Mouse (Mus musculus): ENCODE data around the gene Flii. TPM values are rescaled to one million over a fixed set of nuclear protein-coding genes. Genes with fewer than 3 reads are reported as not detected.

Gene Flii
- polyA plus RNA-seq, 1 experiment from 2014 or later = 87.2 TPM

- no peak overlapping the region for H3K9ac ChIP-seq (ENCODE audit: low read length)
- no peak overlapping the region for H3K4me3 ChIP-seq (ENCODE audit: low read depth, low read length)
- ATAC-seq (replicated peaks; ENCODE audit: low FRiP score, low TSS enrichment, low read depth) (no peak), DNase-seq (ENCODE audit: low spot score) (no peak)
- H3K9me3 ChIP-seq (ENCODE audit: control insufficient read depth, low read length) = no peaks in the 10 kb centered on the region
- H3K36me3 ChIP-seq (ENCODE audit: control insufficient read depth, insufficient read depth, low read length) = peaks cover 23% of the 10 kb centered on the region
- no peaks in the 10 kb centered on the region for H3K27me3 ChIP-seq (replicated peaks; ENCODE audit: control insufficient read depth, insufficient read depth, low read length)
- H3K4me2 ChIP-seq (ENCODE audit: low read length) = no peak overlapping the region
- H3K27ac ChIP-seq (ENCODE audit: low read depth) = no peak overlapping the region
- 80% methylated on average over 9 of the region's 9 CpGs for WGBS
- H3K4me1 ChIP-seq (replicated peaks; ENCODE audit: control insufficient read depth, insufficient read depth, low read length) = peaks cover 12% of the 10 kb centered on the region
Measured at GRCm38 (mm10) chr11:60730169-60730568, 3.1 kb upstream of the Flii start.

GRCm38 (mm10) chr11:60729217-60729641 is 2.2 kb upstream of the Flii start:
- no peak overlapping the region for H3K9ac ChIP-seq (ENCODE audit: low read length)
- ATAC-seq (replicated peaks; ENCODE audit: low FRiP score, low TSS enrichment, low read depth) = no peak
- WGBS = 78% methylated on average over 6 of the region's 6 CpGs

GRCm38 (mm10) chr11:60728260-60728761 is 1.2 kb upstream of the Flii start, which contains the start of gene Mief2:
Mief2 (plus strand) TSS chr11:60728398.
- H3K4me3 ChIP-seq (ENCODE audit: low read depth, low read length) = peak within 1 kb of the TSS; percentile 86
- peak within 1 kb of the TSS; percentile 77 for H3K27ac ChIP-seq (ENCODE audit: low read depth)
- H3K4me2 ChIP-seq (ENCODE audit: low read length) = peak within 1 kb of the TSS; percentile 74
- ATAC-seq (replicated peaks; ENCODE audit: low FRiP score, low TSS enrichment, low read depth) (peak; percentile 91), DNase-seq (ENCODE audit: low spot score) (peak; percentile 92)
- H3K9me3 ChIP-seq (ENCODE audit: control insufficient read depth, low read length) = no peaks in the 10 kb centered on the region
- H3K27me3 ChIP-seq (replicated peaks; ENCODE audit: control insufficient read depth, insufficient read depth, low read length) = no peaks in the 10 kb centered on the region
- H3K4me1 ChIP-seq (replicated peaks; ENCODE audit: control insufficient read depth, insufficient read depth, low read length) = peaks cover 12% of the 10 kb centered on the region
- peak within 1 kb of the TSS; percentile 80 for H3K9ac ChIP-seq (ENCODE audit: low read length)
- WGBS = under 1% methylated on average over 44 of the region's 44 CpGs
- peaks cover 40% of the 10 kb centered on the region for H3K36me3 ChIP-seq (ENCODE audit: control insufficient read depth, insufficient read depth, low read length)

More at GRCm38 (mm10) chr11:60729217-60729641, 2.2 kb upstream of the Flii start:
- H3K9me3 ChIP-seq (ENCODE audit: control insufficient read depth, low read length) = no peaks in the 10 kb centered on the region
- DNase-seq (ENCODE audit: low spot score) = no peak
- peak overlapping the region; percentile 74; the same call in 1 of the 2 replicates for H3K4me2 ChIP-seq (ENCODE audit: low read length)
- peaks cover 12% of the 10 kb centered on the region for H3K4me1 ChIP-seq (replicated peaks; ENCODE audit: control insufficient read depth, insufficient read depth, low read length)
- H3K27ac ChIP-seq (ENCODE audit: low read depth) = no peak overlapping the region
- H3K27me3 ChIP-seq (replicated peaks; ENCODE audit: control insufficient read depth, insufficient read depth, low read length) = no peaks in the 10 kb centered on the region
- peaks cover 31% of the 10 kb centered on the region for H3K36me3 ChIP-seq (ENCODE audit: control insufficient read depth, insufficient read depth, low read length)
- H3K4me3 ChIP-seq (ENCODE audit: low read depth, low read length) = no peak overlapping the region

GRCm38 (mm10) chr11:60727392-60728140 is 503 bp upstream of the Flii start:
- WGBS = 4% methylated on average over 12 of the region's 12 CpGs
- Histone ChIP-seq H3K36me3 (ENCODE audit: control insufficient read depth, insufficient read depth, low read length) (peaks cover 42% of the 10 kb centered on the region), H3K4me3 (ENCODE audit: low read depth, low read length) (peak overlapping the region; percentile 86), H3K4me2 (ENCODE audit: low read length) (peak overlapping the region; percentile 74), H3K9me3 (ENCODE audit: control insufficient read depth, low read length) (no peaks in the 10 kb centered on the region), H3K27ac (ENCODE audit: low read depth) (peak overlapping the region; percentile 77), H3K4me1 (replicated peaks; ENCODE audit: control insufficient read depth, insufficient read depth, low read length) (peaks cover 12% of the 10 kb centered on the region), H3K27me3 (replicated peaks; ENCODE audit: control insufficient read depth, insufficient read depth, low read length) (no peaks in the 10 kb centered on the region), H3K9ac (ENCODE audit: low read length) (peak overlapping the region; percentile 80)
- peak; percentile 64 for DNase-seq (ENCODE audit: low spot score)
- ATAC-seq (replicated peaks; ENCODE audit: low FRiP score, low TSS enrichment, low read depth) = peak; percentile 3; the same call in 1 of the 2 replicates

GRCm38 (mm10) chr11:60719263-60719662 is 7.8 kb downstream of the Flii start:
- no peaks in the 10 kb centered on the region for H3K27me3 ChIP-seq (replicated peaks; ENCODE audit: control insufficient read depth, insufficient read depth, low read length)

DNA sequence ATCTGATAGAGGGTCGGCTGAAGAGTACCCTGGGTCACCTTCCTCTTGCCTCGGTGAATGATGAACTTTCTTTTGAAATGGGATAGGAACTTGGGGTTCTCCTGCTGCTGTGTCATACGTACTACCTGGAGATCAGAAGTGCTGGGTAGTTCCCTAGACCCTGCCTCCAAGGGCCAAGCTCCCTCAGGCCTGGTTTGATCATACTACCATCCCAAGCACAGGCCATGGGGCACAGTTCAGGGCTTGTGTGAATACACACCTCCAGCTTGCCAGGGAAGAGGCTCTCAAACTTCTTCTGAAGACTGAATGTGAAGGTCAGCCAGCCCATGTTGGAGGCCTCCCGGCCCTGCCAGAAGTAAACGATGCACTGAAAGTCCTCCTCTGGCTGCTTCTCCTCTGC is 11.2 kb downstream of the Flii start:
- Histone ChIP-seq H3K36me3 (ENCODE audit: control insufficient read depth, insufficient read depth, low read length) (peaks cover 98% of the 10 kb centered on the region), H3K4me2 (ENCODE audit: low read length) (no peak overlapping the region), H3K4me1 (replicated peaks; ENCODE audit: control insufficient read depth, insufficient read depth, low read length) (no peaks in the 10 kb centered on the region), H3K4me3 (ENCODE audit: low read depth, low read length) (no peak overlapping the region), H3K27me3 (replicated peaks; ENCODE audit: control insufficient read depth, insufficient read depth, low read length) (no peaks in the 10 kb centered on the region), H3K9ac (ENCODE audit: low read length) (no peak overlapping the region), H3K9me3 (ENCODE audit: control insufficient read depth, low read length) (no peaks in the 10 kb centered on the region), H3K27ac (ENCODE audit: low read depth) (no peak overlapping the region)
- WGBS = 89% methylated on average over 5 of the region's 5 CpGs
- DNase-seq (ENCODE audit: low spot score) (no peak), ATAC-seq (replicated peaks; ENCODE audit: low FRiP score, low TSS enrichment, low read depth) (no peak)

More at GRCm38 (mm10) chr11:60719263-60719662, 7.8 kb downstream of the Flii start:
- Histone ChIP-seq H3K36me3 (ENCODE audit: control insufficient read depth, insufficient read depth, low read length) (peaks cover 98% of the 10 kb centered on the region), H3K4me2 (ENCODE audit: low read length) (no peak overlapping the region), H3K4me1 (replicated peaks; ENCODE audit: control insufficient read depth, insufficient read depth, low read length) (no peaks in the 10 kb centered on the region), H3K27ac (ENCODE audit: low read depth) (no peak overlapping the region), H3K4me3 (ENCODE audit: low read depth, low read length) (no peak overlapping the region), H3K9me3 (ENCODE audit: control insufficient read depth, low read length) (no peaks in the 10 kb centered on the region), H3K9ac (ENCODE audit: low read length) (no peak overlapping the region)
- DNase-seq (ENCODE audit: low spot score) (no peak), ATAC-seq (replicated peaks; ENCODE audit: low FRiP score, low TSS enrichment, low read depth) (no peak)
- 54% methylated on average over 5 of the region's 5 CpGs for WGBS

- Histone ChIP-seq H3K4me1 (replicated peaks; ENCODE audit: control insufficient read depth, insufficient read depth, low read length) (no peaks in the 10 kb centered on the region), H3K4me3 (ENCODE audit: low read depth, low read length) (no peak overlapping the region), H3K36me3 (ENCODE audit: control insufficient read depth, insufficient read depth, low read length) (peaks cover 98% of the 10 kb centered on the region), H3K27ac (ENCODE audit: low read depth) (no peak overlapping the region), H3K27me3 (replicated peaks; ENCODE audit: control insufficient read depth, insufficient read depth, low read length) (no peaks in the 10 kb centered on the region), H3K9me3 (ENCODE audit: control insufficient read depth, low read length) (no peaks in the 10 kb centered on the region), H3K4me2 (ENCODE audit: low read length) (no peak overlapping the region), H3K9ac (ENCODE audit: low read length) (no peak overlapping the region)
- ATAC-seq (replicated peaks; ENCODE audit: low FRiP score, low TSS enrichment, low read depth) = no peak
- no peak for DNase-seq (ENCODE audit: low spot score)
- WGBS = 92% methylated on average over 13 of the region's 13 CpGs
Measured at GRCm38 (mm10) chr11:60712639-60713255, 14.3 kb downstream of the Flii start.

DNA sequence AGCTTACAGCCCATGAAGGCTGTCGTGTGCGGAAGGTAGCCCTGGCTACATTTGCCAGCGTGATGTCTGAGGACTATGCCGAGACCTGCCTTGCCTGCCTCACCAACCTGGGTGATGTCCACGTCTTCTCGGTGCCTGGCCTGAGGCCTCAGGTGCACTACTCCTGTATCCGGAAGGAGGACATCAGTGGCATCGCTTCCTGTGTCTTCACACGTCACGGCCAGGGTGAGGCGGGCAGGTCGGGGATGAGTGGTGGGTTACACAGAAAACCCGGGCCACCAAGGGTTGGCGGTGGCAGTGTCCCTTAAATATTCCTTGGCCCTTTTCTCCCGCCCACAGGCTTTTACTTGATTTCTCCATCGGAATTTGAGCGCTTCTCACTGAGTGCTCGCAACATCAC is 15.0 kb downstream of the Flii start:
- Histone ChIP-seq H3K4me2 (ENCODE audit: low read length) (no peak overlapping the region), H3K4me1 (replicated peaks; ENCODE audit: control insufficient read depth, insufficient read depth, low read length) (no peaks in the 10 kb centered on the region), H3K9ac (ENCODE audit: low read length) (no peak overlapping the region), H3K36me3 (ENCODE audit: control insufficient read depth, insufficient read depth, low read length) (peaks cover 100% of the 10 kb centered on the region), H3K4me3 (ENCODE audit: low read depth, low read length) (no peak overlapping the region), H3K27me3 (replicated peaks; ENCODE audit: control insufficient read depth, insufficient read depth, low read length) (no peaks in the 10 kb centered on the region), H3K9me3 (ENCODE audit: control insufficient read depth, low read length) (no peaks in the 10 kb centered on the region), H3K27ac (ENCODE audit: low read depth) (no peak overlapping the region)
- 90% methylated on average over 18 of the region's 18 CpGs for WGBS
- ATAC-seq (replicated peaks; ENCODE audit: low FRiP score, low TSS enrichment, low read depth) (no peak), DNase-seq (ENCODE audit: low spot score) (no peak)
